Mouse (Mus musculus) frontal cortex, postnatal 14 days (tissue): ENCODE measurements around the gene Mier1.

ENCODE experiments used
- DNase-seq, 2 experiments: peaks; one replicate each; pipeline ENCODE4 v3.0.0; 2022; ENCODE audit warnings: low spot score in 2 of 2

Mier1 gene

GRCm38 (mm10) chr4:103114184-103115111, at the start of gene Mier1, which contains the start of gene Wdr78:
Gene Mier1 (plus strand): TSS chr4:103114390.
Gene Wdr78 (minus strand): TSS chr4:103114555.
- DNase-seq: peak; percentile 89 to 90

- no peak for DNase-seq
These were observed 49.8 kb upstream of the Mier1 start for GRCm38 (mm10) chr4:103064421-103064820.

- DNase-seq: no peak
These were observed 49.2 kb upstream of the Mier1 start for GRCm38 (mm10) chr4:103064976-103065375.

- no peak for DNase-seq
These were observed 46.1 kb upstream of the Mier1 start for GRCm38 (mm10) chr4:103067906-103068655.

GRCm38 (mm10) chr4:103070631-103071030, 43.6 kb upstream of the Mier1 start:
- no peak for DNase-seq

- no peak for DNase-seq
These were observed 29.0 kb upstream of the Mier1 start for GRCm38 (mm10) chr4:103085237-103085636.

- no peak for DNase-seq
These were observed 18.3 kb upstream of the Mier1 start for GRCm38 (mm10) chr4:103095921-103096320.

- no peak for DNase-seq
These were observed 15.7 kb upstream of the Mier1 start for GRCm38 (mm10) chr4:103098532-103098931.

- no peak for DNase-seq
These were observed 1.5 kb upstream of the Mier1 start for GRCm38 (mm10) chr4:103112651-103113050.

- DNase-seq: no peak
These were observed 788 bp upstream of the Mier1 start for GRCm38 (mm10) chr4:103113402-103113801.

GRCm38 (mm10) chr4:103118888-103119228, 4.7 kb downstream of the Mier1 start:
- DNase-seq: no peak

- DNase-seq: peak; percentile 39 to 50
These were observed 5.2 kb downstream of the Mier1 start for GRCm38 (mm10) chr4:103119229-103120027.

- no peak for DNase-seq
These were observed 5.8 kb downstream of the Mier1 start for GRCm38 (mm10) chr4:103120028-103120384.

GRCm38 (mm10) chr4:103120395-103120794, 6.2 kb downstream of the Mier1 start:
- no peak for DNase-seq

GRCm38 (mm10) chr4:103120874-103121389, 6.7 kb downstream of the Mier1 start:
- no peak for DNase-seq

- DNase-seq: no peak
These were observed 8.9 kb downstream of the Mier1 start for GRCm38 (mm10) chr4:103123086-103123485.

GRCm38 (mm10) chr4:103123606-103124005, 9.4 kb downstream of the Mier1 start:
- DNase-seq: no peak

GRCm38 (mm10) chr4:103126533-103126932, 12.3 kb downstream of the Mier1 start:
- no peak for DNase-seq

- no peak for DNase-seq
These were observed 22.8 kb downstream of the Mier1 start for GRCm38 (mm10) chr4:103136946-103137345.

GRCm38 (mm10) chr4:103146339-103146738, 32.1 kb downstream of the Mier1 start:
- DNase-seq: peak; percentile 43 to 71

- DNase-seq: no peak
These were observed 37.8 kb downstream of the Mier1 start for GRCm38 (mm10) chr4:103151946-103152345.

- no peak for DNase-seq
These were observed 44.6 kb downstream of the Mier1 start for GRCm38 (mm10) chr4:103158781-103159180.
